Mouse (Mus musculus) embryo, embryonic 10 days (tissue): ENCODE measurements around the gene Heca.
"Not testable (repeated sequence)": the region's sequence is repeated elsewhere in the genome, so short reads cannot be mapped to it uniquely, and the experiment has no call there.

Experiments used
- DNase-seq: peaks from one replicate; pipeline ENCODE4 v3.0.0-alpha.2; 2015; ENCODE audit warnings: low spot score

The Heca gene

GRCm38 (mm10) chr10:17947960-17948730 lies at the start of gene Heca:
Heca (minus strand) TSS chr10:17948067.
- DNase-seq, result peak; percentile 90

GRCm38 (mm10) chr10:17990576-17990975 lies 42.7 kb upstream of the Heca start:
- no peak for DNase-seq

DNA sequence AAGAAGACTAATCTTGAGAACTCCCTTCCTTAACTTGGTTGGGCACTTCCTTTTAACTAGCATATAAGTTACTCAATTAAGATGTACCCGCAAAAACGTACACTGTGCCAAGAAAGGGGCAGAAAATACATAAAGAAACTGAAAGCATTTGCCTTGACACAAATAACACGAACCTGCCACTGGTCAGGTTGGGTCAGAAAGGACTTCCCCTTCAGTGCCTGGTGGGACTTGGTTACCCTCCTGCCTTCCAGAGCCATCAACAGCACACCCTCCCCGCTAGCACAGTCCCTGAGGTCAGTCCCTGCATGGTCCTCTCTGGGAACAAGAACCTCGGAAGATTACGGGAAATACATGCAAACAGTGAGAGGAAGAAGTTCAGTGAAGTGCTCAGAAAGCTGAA lies 41.3 kb upstream of the Heca start:
- no peak for DNase-seq

DNA sequence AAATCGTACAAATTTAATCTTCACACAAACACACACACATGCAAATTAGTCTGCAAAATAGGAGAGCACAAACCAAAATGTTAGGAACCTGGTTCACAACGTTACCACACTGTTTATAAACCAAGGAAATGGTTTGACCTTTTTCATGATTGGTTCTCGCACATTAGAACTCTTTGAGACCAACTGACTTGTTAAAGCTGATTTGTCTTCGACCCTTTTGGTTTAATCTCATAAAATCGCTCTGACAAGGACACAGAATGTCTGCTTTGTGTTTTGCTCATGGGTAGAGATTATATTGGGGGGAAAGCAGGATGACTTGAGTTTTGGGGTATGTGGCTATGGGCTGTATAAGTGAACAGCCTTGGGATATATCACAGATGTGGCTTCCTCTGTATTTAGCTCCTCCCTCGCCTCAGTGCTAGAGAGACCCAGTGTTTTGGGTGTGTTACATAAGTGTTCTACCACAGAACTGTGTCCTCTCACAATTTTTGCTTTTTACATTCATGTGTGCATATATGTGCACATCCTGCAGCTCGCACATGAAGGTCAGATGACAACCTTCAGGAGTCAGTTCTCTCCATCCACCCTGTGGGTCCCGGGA lies 40.1 kb upstream of the Heca start:
- DNase-seq, result no peak

- DNase-seq, result no peak
Observed at GRCm38 (mm10) chr10:17983313-17983712, 35.4 kb upstream of the Heca start.

DNA sequence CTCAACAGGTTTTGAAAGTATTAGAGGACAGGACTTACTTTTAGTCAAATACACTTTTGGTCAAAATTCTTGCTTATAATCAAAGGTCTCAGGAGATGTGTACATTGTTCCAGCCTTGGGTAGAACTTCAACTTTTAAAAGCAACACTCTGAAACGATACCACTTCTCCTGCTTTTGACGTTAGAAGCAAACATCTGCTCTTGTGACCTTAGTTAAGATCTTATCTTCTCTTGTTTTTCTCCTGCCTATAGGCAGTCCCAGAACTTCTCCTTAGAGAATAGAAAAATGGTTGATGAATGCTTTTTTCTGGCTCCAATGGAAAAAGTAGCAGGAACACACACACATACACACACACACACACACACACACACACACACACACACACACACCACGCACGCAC lies 18.2 kb upstream of the Heca start:
- no peak for DNase-seq

DNA sequence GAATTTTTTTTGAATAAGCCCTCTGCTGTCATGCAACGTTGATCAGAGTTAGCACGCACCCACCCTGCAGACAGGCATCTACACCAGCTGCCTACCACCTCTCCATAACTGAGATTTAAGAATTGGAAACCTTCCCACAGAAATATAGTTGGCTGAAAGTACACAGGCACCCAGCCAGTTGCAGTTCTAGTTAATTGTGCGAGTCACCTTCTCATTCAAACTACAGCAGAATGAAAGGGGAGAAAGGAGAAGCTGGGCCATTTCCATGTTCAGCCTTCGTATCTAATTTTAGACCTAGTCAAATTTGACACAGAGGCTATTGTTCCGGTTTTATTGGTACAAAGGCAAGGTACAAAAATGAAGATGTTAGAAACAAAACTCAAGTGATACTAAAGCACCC lies 2.9 kb upstream of the Heca start:
- no peak for DNase-seq

- DNase-seq, result peak; percentile 41
Observed at GRCm38 (mm10) chr10:17947175-17947906, 526 bp downstream of the Heca start.

DNA sequence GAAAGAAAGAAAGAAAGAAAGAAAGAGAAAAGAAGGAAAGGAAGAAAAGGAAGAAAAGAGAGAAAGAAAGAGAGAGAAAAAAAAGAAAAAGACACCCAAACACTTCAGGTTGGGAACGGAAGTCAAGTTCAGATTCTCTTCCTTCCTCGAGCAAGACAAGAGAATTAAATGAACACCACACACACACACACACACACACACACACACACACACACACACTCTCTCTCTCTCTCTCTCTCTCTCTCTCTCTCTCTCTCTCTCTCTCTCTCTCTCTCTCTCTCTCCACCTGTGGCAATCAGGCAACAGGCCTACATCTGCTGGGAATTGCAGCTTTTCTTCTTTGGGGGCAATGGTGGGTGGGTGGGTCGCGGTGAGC lies 1.1 kb downstream of the Heca start:
- DNase-seq, result not testable (repeated sequence)

DNA sequence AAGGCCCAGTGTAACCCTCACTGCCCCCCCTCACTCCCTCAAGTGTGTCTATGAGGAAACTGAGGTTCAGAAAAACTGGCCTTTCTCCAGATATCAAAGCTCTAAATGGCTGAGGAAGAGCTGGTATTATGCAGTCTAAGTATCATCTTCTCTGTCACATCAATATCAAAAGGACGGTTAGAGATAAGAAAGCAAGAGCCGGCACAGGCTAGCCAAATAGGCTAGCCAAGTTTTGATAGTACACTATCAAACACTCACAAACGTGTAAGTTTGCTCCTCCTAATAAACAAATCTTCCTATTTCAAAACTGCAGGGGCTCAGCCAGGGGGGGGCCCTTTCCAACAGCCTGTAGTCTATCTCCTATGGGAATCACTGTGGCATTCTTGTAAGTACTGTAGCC lies 1.8 kb downstream of the Heca start:
- no peak for DNase-seq

DNA sequence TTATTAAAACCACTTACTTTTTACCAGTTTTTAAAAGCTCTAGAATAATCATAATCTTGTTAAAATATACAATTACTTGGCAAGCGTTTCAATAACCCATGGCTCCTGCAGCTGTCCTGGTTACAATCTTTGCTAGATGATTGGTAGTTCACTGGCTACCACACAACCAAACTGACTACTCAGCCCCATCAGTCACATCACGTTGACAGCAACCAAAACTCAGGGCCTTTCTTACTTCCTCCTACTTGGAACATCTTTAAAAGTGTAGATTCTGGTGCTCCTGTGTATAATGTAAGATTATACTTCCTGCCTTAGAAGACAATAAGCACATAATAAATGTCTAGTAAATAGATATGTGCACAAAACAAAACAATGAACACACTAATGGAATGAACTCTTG lies 14.2 kb downstream of the Heca start:
- no peak for DNase-seq

- no peak for DNase-seq
Observed at GRCm38 (mm10) chr10:17932131-17932530, 15.7 kb downstream of the Heca start.

DNA sequence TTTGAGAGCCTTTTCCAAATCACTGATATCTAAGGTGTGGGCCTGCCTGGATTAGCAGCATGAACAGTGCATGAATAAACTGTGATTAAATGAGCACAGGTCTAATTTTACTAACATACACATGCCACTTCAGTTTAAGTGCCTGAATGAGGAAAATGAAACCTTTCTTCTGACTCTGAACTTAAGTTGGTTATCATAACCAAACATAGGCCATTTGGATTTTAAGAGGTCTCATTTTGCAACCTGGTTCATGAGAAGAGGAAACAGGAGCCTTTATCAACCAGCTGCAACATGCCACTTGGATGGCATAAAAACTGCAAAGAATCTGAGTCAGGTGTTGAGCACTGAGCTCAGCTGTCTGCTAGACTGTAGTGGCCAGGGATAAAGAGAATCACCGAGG lies 16.7 kb downstream of the Heca start:
- no peak for DNase-seq

DNA sequence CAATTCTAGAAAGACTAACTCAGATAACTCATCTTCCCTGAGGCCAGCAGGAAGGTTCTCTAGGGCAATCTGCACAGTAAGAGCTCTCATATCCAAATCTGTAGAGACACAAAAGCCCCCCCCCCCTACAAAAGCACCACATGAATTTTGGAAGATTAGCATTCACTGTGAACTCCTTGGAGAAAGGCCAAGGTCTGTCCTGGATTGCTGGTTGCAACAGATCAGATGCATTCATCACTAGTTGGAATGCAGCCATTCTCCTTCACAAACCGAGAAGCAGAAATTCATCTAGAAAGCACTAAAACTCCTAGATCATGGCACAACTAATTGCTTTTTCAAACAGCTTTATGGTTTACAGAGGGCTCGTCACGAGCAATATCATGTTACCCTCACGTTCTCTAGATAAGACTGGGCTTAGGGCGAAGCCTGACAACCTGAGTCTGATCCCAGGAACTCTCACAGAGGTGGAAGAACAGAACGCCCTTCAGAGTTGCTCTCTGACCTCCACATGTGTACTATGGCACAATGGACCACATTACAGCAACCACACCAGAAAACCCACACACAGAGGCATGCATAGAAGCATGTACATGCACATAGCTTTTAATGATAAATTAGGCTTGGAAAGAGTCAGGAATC lies 17.3 kb downstream of the Heca start:
- DNase-seq, result no peak

DNA sequence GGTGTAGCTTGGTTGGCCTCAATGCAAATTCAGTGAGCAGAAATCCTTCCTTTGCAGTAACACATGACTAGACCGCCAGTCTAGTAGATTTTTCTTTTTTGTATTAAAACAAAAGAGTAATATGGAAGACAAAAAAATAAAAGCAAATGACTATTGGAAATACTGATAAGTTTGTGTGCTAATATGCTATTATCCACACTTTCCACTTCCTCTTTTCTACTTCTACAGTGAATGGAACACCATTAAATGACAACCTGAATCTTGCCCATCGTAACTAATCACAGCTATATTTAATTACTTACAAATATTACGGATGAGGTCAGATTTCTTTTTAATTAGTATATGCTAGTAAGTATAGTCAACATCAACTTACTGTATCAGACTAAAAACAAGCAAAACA lies 22.7 kb downstream of the Heca start:
- no peak for DNase-seq

DNA sequence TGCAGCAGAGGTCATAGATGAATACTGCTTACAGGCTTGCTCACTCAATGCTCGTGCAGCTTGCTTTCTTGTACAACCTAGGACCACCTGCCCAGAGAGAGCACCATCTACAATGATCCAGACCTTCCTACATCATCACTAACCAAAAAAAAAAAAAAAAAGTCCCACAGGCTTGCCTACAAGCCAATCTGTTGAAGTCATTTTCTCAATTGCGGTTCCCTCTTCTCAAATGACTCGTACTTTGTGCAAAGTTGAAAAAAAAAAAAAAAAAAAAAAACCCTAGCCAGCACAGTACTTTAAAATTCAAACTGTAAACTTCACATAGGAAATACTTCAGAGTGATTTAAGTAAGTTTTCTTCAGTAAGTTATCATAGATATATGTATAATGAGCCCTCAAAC lies 23.7 kb downstream of the Heca start:
- no peak for DNase-seq

- no peak for DNase-seq
Observed at GRCm38 (mm10) chr10:17921381-17921780, 26.5 kb downstream of the Heca start.

- DNase-seq, result no peak
Observed at GRCm38 (mm10) chr10:17919971-17920370, 27.9 kb downstream of the Heca start.

DNA sequence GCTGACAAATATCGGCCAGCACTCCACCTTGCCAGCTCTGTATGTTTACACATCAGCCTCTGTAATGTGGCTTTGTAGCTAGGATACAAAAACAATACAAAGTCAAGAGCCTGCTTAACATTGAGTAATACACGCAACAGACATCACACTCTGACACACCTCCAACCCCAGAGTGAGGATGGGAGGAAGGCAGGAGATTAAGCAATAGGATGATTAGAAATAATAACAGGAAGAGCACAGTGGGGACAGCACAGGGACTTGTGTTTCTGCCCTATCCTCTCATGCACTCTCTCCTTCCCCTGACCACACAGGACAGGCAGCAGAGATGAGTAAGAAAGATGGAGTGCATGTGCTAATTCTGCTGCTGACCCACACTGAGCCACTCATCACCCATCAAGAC lies 28.8 kb downstream of the Heca start:
- DNase-seq, result no peak

- DNase-seq, result no peak
Observed at GRCm38 (mm10) chr10:17908731-17909130, 39.1 kb downstream of the Heca start.

GRCm38 (mm10) chr10:17906405-17906804 lies 41.5 kb downstream of the Heca start:
- DNase-seq, result not testable (repeated sequence)

DNA sequence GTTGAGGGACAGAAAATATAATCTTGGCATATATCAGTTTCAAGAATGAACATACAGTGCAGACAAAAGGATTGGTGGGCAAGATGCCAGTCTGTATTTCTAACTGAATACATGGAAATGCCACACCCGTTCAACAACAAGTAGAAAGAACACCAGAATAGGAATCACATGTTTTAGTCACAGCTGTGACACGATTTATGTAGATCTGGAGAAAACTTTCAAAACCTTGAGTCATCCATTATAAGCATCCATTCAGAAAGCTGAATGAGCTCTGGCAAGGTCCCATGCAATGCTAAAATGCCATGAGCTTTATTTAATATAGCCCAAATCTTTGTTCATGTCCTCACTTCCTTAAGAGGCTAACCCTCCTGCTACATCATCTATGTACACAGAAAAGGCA lies 44.4 kb downstream of the Heca start:
- DNase-seq, result no peak

- DNase-seq, result no peak
Observed at GRCm38 (mm10) chr10:17880724-17881123, 67.1 kb downstream of the Heca start.
